Mouse (Mus musculus): ENCODE data around the gene Apoa5. TPM values are rescaled to one million over a fixed set of nuclear protein-coding genes. Genes with fewer than 3 reads are reported as not detected.

Apoa5 gene
- polyA plus RNA-seq, 1 experiment from 2014 or later: not detected

GRCm38 (mm10) chr9:46272070-46272469, 3.6 kb downstream of the Apoa5 start:
- Histone ChIP-seq H3K9me3 (no peaks in the 10 kb centered on the region), H3K4me3 (peak overlapping the region; percentile 95; the same call in 1 of the 2 replicates), H3K4me1 (peaks cover 32% of the 10 kb centered on the region), H3K27ac (replicated peaks) (no peak overlapping the region), H3K27me3 (replicated peaks; ENCODE audit: low read depth, poor library complexity, severe bottlenecking) (peaks cover 43% of the 10 kb centered on the region), H3K36me3 (replicated peaks) (peaks cover 30% of the 10 kb centered on the region)
- no peak for DNase-seq (ENCODE audit: low spot score)
- WGBS: 86% methylated on average over 9 of the region's 9 CpGs

GRCm38 (mm10) chr9:46272677-46273454, 4.4 kb downstream of the Apoa5 start, which contains the start of gene Zpr1:
Gene Zpr1, plus strand, starts transcription at chr9:46273064.
- Histone ChIP-seq H3K9me3 (no peaks in the 10 kb centered on the region), H3K27me3 (replicated peaks; ENCODE audit: low read depth, poor library complexity, severe bottlenecking) (peaks cover 42% of the 10 kb centered on the region), H3K4me3 (peak within 1 kb of the TSS; percentile 95), H3K36me3 (replicated peaks) (peaks cover 38% of the 10 kb centered on the region), H3K4me1 (peaks cover 32% of the 10 kb centered on the region), H3K27ac (replicated peaks) (peak within 1 kb of the TSS; percentile 86)
- peak; percentile 92 for DNase-seq (ENCODE audit: low spot score)
- 6% methylated on average over 45 of the region's 45 CpGs for WGBS

GRCm38 (mm10) chr9:46274494-46274893, 6.1 kb downstream of the Apoa5 start:
- DNase-seq (ENCODE audit: low spot score): no peak
- Histone ChIP-seq H3K4me1 (peaks cover 26% of the 10 kb centered on the region), H3K27ac (replicated peaks) (no peak overlapping the region), H3K9me3 (no peaks in the 10 kb centered on the region), H3K36me3 (replicated peaks) (peaks cover 54% of the 10 kb centered on the region), H3K4me3 (peak overlapping the region; percentile 95; the same call in 1 of the 2 replicates), H3K27me3 (replicated peaks; ENCODE audit: low read depth, poor library complexity, severe bottlenecking) (peaks cover 26% of the 10 kb centered on the region)
- WGBS: 91% methylated on average over 9 of the region's 9 CpGs

- under 1% methylated on average over 55 of the region's 55 CpGs for WGBS
- peak within 1 kb of the TSS; percentile 87 for H3K4me3 ChIP-seq
- no peaks in the 10 kb centered on the region for H3K9me3 ChIP-seq
- peak within 1 kb of the TSS; percentile 91 for H3K27ac ChIP-seq (replicated peaks)
- H3K4me1 ChIP-seq: peaks cover 17% of the 10 kb centered on the region
- H3K36me3 ChIP-seq (replicated peaks): peaks cover 67% of the 10 kb centered on the region
- H3K27me3 ChIP-seq (replicated peaks; ENCODE audit: low read depth, poor library complexity, severe bottlenecking): no peaks in the 10 kb centered on the region
- DNase-seq (ENCODE audit: low spot score): peak; percentile 92
Observed at GRCm38 (mm10) chr9:46282631-46283436, 14.4 kb downstream of the Apoa5 start, which contains the start of gene Bud13. Gene Bud13, plus strand, starts transcription at chr9:46283008.

- Histone ChIP-seq H3K9me3 (no peaks in the 10 kb centered on the region), H3K36me3 (replicated peaks) (peaks cover 63% of the 10 kb centered on the region), H3K27ac (replicated peaks) (no peak overlapping the region), H3K4me3 (no peak overlapping the region), H3K4me1 (no peaks in the 10 kb centered on the region; the same call in 1 of the 2 replicates), H3K27me3 (replicated peaks; ENCODE audit: low read depth, poor library complexity, severe bottlenecking) (no peaks in the 10 kb centered on the region)
- 83% methylated on average over 4 of the region's 4 CpGs for WGBS
- no peak for DNase-seq (ENCODE audit: low spot score)
Observed at GRCm38 (mm10) chr9:46298381-46298780, 29.9 kb downstream of the Apoa5 start.

- no peak overlapping the region for H3K4me3 ChIP-seq
- no peaks in the 10 kb centered on the region for H3K9me3 ChIP-seq
- WGBS: 14% methylated on average over 2 of the region's 2 CpGs
- no peaks in the 10 kb centered on the region for H3K27me3 ChIP-seq (replicated peaks; ENCODE audit: low read depth, poor library complexity, severe bottlenecking)
- no peak overlapping the region for H3K27ac ChIP-seq (replicated peaks)
- H3K36me3 ChIP-seq (replicated peaks): peaks cover 29% of the 10 kb centered on the region
- H3K4me1 ChIP-seq: 0 out of 2 replicates have a peak, but pooled peaks cover 3% of the 10 kb centered on the region
- DNase-seq (ENCODE audit: low spot score): peak; percentile 60
Observed at GRCm38 (mm10) chr9:46302142-46302541, 33.7 kb downstream of the Apoa5 start.

GRCm38 (mm10) chr9:46309121-46309520, 40.7 kb downstream of the Apoa5 start:
- no peaks in the 10 kb centered on the region for H3K9me3 ChIP-seq
- peaks cover 36% of the 10 kb centered on the region for H3K27me3 ChIP-seq (replicated peaks; ENCODE audit: low read depth, poor library complexity, severe bottlenecking)
- peak overlapping the region; percentile 35; the same call in 1 of the 2 replicates for H3K27ac ChIP-seq (replicated peaks)
- WGBS: 16% methylated on average over 7 of the region's 7 CpGs
- H3K4me3 ChIP-seq: no peak overlapping the region
- no peaks in the 10 kb centered on the region for H3K36me3 ChIP-seq (replicated peaks)
- DNase-seq (ENCODE audit: low spot score): peak; percentile 35
- peaks cover 15% of the 10 kb centered on the region for H3K4me1 ChIP-seq

- peaks cover 22% of the 10 kb centered on the region for H3K27me3 ChIP-seq (replicated peaks; ENCODE audit: low read depth, poor library complexity, severe bottlenecking)
- no peak overlapping the region for H3K27ac ChIP-seq (replicated peaks)
- WGBS: 8% methylated on average over 4 of the region's 4 CpGs
- H3K36me3 ChIP-seq (replicated peaks): no peaks in the 10 kb centered on the region
- H3K4me3 ChIP-seq: no peak overlapping the region
- H3K9me3 ChIP-seq: peaks cover 3% of the 10 kb centered on the region; the same call in 1 of the 2 replicates
- H3K4me1 ChIP-seq: peaks cover 28% of the 10 kb centered on the region
- peak; percentile 79 for DNase-seq (ENCODE audit: low spot score)
Observed at GRCm38 (mm10) chr9:46314507-46314906, 46.1 kb downstream of the Apoa5 start.

GRCm38 (mm10) chr9:46314921-46315320, 46.5 kb downstream of the Apoa5 start:
- Histone ChIP-seq H3K9me3 (peaks cover 5% of the 10 kb centered on the region; the same call in 1 of the 2 replicates), H3K27me3 (replicated peaks; ENCODE audit: low read depth, poor library complexity, severe bottlenecking) (peaks cover 18% of the 10 kb centered on the region), H3K4me1 (peaks cover 28% of the 10 kb centered on the region), H3K36me3 (replicated peaks) (no peaks in the 10 kb centered on the region), H3K27ac (replicated peaks) (no peak overlapping the region), H3K4me3 (no peak overlapping the region)
- DNase-seq (ENCODE audit: low spot score): no peak
- WGBS: 48% methylated on average over 2 of the region's 2 CpGs

GRCm38 (mm10) chr9:46315807-46316365, 47.5 kb downstream of the Apoa5 start:
- 39% methylated on average over 11 of the region's 11 CpGs for WGBS
- Histone ChIP-seq H3K27ac (replicated peaks) (peak overlapping the region; percentile 46; the same call in 1 of the 2 replicates), H3K9me3 (peaks cover 7% of the 10 kb centered on the region; the same call in 1 of the 2 replicates), H3K36me3 (replicated peaks) (no peaks in the 10 kb centered on the region), H3K4me1 (peaks cover 28% of the 10 kb centered on the region), H3K27me3 (replicated peaks; ENCODE audit: low read depth, poor library complexity, severe bottlenecking) (0 out of 2 replicates have a peak, but pooled peaks cover 15% of the 10 kb centered on the region), H3K4me3 (0 out of 2 replicates have a peak overlapping the region, but pooled peaks have one; percentile 11)
- DNase-seq (ENCODE audit: low spot score): no peak

- no peaks in the 10 kb centered on the region for H3K36me3 ChIP-seq (replicated peaks)
- H3K9me3 ChIP-seq: peaks cover 7% of the 10 kb centered on the region; the same call in 1 of the 2 replicates
- H3K27me3 ChIP-seq (replicated peaks; ENCODE audit: low read depth, poor library complexity, severe bottlenecking): 0 out of 2 replicates have a peak, but pooled peaks cover 15% of the 10 kb centered on the region
- peak overlapping the region; percentile 46; the same call in 1 of the 2 replicates for H3K27ac ChIP-seq (replicated peaks)
- 13% methylated on average over 5 of the region's 5 CpGs for WGBS
- 0 out of 2 replicates have a peak overlapping the region, but pooled peaks have one; percentile 11 for H3K4me3 ChIP-seq
- H3K4me1 ChIP-seq: peaks cover 28% of the 10 kb centered on the region
- DNase-seq (ENCODE audit: low spot score): peak; percentile 65
Observed at GRCm38 (mm10) chr9:46316388-46316787, 48.0 kb downstream of the Apoa5 start.

GRCm38 (mm10) chr9:46316909-46317308, 48.5 kb downstream of the Apoa5 start:
- WGBS: 55% methylated on average over 8 of the region's 8 CpGs
- H3K27ac ChIP-seq (replicated peaks): no peak overlapping the region
- H3K27me3 ChIP-seq (replicated peaks; ENCODE audit: low read depth, poor library complexity, severe bottlenecking): 0 out of 2 replicates have a peak, but pooled peaks cover 15% of the 10 kb centered on the region
- H3K4me1 ChIP-seq: peaks cover 28% of the 10 kb centered on the region
- H3K9me3 ChIP-seq: peaks cover 7% of the 10 kb centered on the region; the same call in 1 of the 2 replicates
- no peak for DNase-seq (ENCODE audit: low spot score)
- no peaks in the 10 kb centered on the region for H3K36me3 ChIP-seq (replicated peaks)
- H3K4me3 ChIP-seq: no peak overlapping the region
